Mouse (Mus musculus): ENCODE results near the gene Clcn1.

DNA sequence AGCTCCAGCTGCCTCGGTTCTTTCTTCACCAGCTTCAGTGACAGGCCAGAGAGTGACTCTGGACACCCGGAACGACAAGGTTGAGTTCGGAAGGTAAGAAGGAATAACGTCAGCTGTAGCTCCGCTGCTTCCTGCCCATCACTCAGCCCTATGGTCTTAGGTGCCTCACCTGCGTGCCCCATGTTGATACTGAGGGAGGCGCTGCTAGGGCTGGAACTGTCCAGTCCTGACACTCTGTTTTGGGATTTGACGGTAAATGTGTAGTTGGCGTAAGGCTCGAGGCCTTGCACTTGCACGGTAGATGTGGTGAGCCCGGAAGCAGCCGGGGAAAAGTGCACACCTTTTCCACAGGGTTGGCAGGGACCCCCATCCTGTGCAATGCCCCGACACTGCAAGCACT, 78.1 kb downstream of the Clcn1 start:
- no peak for TF ChIP-seq CTCF (IDR thresholded peaks at IDR 0.05; ENCODE audit: borderline replicate concordance, extremely low read depth, insufficient read depth, insufficient read length)
- no peak for TF ChIP-seq POLR2A (IDR thresholded peaks at IDR 0.05; ENCODE audit: borderline replicate concordance, extremely low read depth, insufficient read depth, insufficient read length, poor library complexity, severe bottlenecking)
